Mouse (Mus musculus) neural tube, postnatal 0 days (tissue): ENCODE measurements around the gene Adcy10. TPM values are rescaled to one million over a fixed set of nuclear protein-coding genes. Genes with fewer than 3 reads are reported as not detected.

Experiments used
- polyA plus RNA-seq: library from polyadenylated mRNA; unstranded; fragments of >200 nt; fragmentation: Nextera tagmentation; extraction: Ambion mirVana; gene quantifications from 2 replicates; pipeline ENCODE4 v1.2.1, GENCODE M21; 2015

The Adcy10 gene
- 0.17 and 0.23 TPM in 2 replicates for polyA plus RNA-seq

DNA sequence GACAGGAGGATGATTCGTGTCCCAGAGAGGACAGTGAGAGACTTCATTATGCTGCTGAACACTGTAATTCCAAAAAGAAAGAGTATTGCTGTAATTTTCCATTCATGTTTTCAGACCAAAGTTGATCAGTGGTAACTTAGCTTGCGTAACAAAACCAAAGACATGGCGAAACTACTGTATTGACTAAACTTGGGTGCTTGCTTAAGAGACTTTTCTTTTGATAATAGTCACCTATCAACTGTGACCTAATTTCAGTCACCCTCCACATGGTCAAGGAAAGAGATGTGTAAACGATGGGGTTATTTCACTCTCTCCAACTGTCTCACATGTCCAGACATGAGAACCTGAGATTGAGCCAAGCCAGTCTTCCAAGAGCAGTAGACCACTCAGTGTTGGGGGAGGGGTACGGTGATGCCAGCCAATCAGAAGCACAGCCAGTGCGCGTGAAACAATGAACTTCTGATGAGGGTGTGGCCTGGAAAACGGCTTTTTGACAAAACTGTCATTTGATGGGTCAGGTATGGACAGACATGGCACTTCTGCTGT is at the start of gene Adcy10:
Gene Adcy10 (plus strand): TSS at position 496 of the 546 bp plus-strand sequence.

DNA sequence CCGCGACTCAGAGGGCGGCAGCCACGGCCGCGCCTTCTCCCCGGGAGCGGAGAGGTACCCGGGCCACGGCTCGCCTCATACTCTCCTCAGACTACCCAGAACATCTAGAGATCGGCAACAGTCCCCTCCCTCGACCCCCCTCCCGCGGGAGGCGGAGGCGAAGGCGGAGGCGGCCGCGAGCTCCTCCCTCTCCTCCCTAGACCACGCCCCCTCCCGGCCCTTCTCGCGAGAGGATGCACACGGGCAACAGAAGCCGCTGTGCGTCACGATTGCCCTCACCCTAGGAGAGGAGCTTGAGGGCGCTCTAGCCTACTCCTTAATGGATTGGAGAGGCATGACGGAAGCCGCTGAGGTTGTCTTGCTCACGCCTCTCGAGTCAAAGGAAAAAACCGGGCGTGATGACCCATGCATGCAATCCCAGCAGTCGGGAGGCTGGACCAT is 24.6 kb upstream of the Adcy10 start, which contains the start of the genes Dcaf6 and Mpc2:
Gene Dcaf6 (minus strand): TSS at position 116 of the 441 bp plus-strand sequence.
Gene Mpc2 (plus strand): TSS at position 278 of the 441 bp plus-strand sequence.

Other genes starting within 250 kb of the Adcy10 start
- gene Tiprl, start 248.2 kb upstream of the Adcy10 start, polyA plus RNA-seq: 111 and 112 TPM in 2 replicates
- gene Gpr161, start 189.4 kb upstream of the Adcy10 start, polyA plus RNA-seq: 1.9 and 2.5 TPM in 2 replicates
- 20.4 and 21.9 TPM in 2 replicates for gene Dcaf6, start 24.7 kb upstream of the Adcy10 start, polyA plus RNA-seq
- gene Mpc2, start 24.5 kb upstream of the Adcy10 start, polyA plus RNA-seq: 303 and 327 TPM in 2 replicates
- gene Mpzl1, start 149.4 kb downstream of the Adcy10 start, polyA plus RNA-seq: 160 and 164 TPM in 2 replicates
- 8.1 and 8.5 TPM in 2 replicates for gene Rcsd1, start 224.6 kb downstream of the Adcy10 start, polyA plus RNA-seq